Mouse (Mus musculus) left cerebral cortex, postnatal 4 days (tissue): ENCODE measurements at regions not wholly inside any gene's neighbourhood (a gene's known extent, or its start where the extent isn't known, plus 50 kb on each side); places are given as distances from the start of the nearest gene placed in this dataset.
A peak's percentile ranks its signal among the peaks of the same experiment; 100 is the strongest.
"Not testable (repeated sequence)": the region's sequence is repeated elsewhere in the genome, so short reads cannot be mapped to it uniquely, and the experiment has no call there.

ENCODE experiments used
- DNase-seq: peaks from one replicate; pipeline ENCODE4 v3.0.0-alpha.2; 2022
- intact Hi-C: fragments of 180-260 bp; cut with DNase I; formaldehyde crosslinking; loops from one replicate; pipeline ENCODE4 v1.15.1; 2025

DNA sequence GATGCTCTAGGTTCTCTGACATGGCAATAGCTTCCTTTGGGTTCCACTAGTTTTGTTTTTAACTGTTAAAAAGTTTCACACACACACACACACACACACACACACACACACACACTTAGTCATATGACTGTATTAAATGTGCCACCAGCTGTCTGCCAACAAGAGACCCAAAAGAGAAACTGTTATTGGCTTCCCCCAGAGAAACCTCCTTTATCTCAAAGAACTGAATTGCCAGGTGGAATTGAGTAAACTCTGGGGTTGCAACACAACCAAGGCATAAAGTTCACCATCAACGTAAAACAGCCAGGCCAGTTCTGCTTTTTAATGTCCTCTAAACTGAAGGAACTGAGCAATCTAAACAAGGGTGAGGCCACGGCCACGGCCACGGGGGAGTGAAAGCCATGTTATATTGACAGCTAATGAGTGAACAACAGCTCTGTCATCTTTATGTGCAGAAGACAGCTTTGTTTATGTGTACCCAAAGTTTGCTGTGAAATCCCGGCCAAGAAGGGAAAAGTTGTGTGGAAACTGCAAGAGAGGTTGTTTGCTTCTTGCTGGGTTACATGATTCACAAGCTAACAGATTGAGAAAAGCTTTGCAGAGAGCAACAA lies 69.3 kb downstream of the Btg1 start:
- intact Hi-C loops, result no loop called here
- DNase-seq, result no peak

GRCm38 (mm10) chr10:96686659-96687440 lies 70.0 kb downstream of the Btg1 start:
- DNase-seq, result peak; percentile 57
- intact Hi-C loops, result no loop called here

- intact Hi-C loops, result no loop called here
- no peak for DNase-seq
These were observed 70.6 kb downstream of the Btg1 start for GRCm38 (mm10) chr10:96687441-96687772.

DNA sequence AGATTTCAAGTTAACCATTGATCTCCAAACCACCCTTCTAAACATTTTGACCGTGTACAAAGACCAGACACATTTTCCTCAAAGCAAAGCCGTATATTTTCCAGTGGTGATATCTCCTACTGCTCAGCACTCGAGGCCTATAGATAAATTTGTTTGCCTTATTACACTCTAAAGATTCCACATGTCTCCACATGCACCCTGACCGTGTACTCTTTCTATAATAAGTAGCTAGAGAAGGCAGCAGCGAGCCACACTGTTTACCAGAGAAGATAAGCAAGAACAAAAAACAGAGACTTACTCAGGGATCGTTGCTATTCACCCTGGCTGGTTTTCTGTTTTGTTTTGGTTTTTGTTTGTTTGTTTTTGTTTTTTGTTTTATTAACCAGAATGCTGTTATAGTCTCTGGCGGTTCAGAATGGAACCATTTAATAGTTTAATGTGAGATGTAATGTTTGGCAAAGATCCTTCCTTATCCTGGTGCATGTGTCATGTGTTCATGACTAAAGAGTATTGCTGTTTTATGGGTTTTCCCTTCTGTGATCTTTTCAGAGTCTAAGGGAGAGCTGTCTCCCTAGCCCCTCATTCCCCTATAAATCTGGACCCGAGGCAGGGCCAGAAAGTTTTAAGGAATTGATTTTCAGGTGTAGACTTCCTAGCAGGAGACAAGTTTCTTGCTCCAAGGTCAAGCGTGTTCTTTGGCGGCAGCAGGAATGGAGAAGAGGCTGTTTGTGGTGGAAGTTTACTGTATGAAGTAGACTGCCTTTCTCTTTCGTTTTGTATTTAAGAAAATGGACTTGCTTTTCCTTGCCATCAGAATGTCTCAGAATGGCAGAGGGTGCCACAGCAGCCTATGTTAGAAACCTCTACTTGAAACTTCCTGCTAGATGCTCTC lies 73.4 kb downstream of the Btg1 start:
- intact Hi-C loops, result no loop called here
- DNase-seq, result no peak

DNA sequence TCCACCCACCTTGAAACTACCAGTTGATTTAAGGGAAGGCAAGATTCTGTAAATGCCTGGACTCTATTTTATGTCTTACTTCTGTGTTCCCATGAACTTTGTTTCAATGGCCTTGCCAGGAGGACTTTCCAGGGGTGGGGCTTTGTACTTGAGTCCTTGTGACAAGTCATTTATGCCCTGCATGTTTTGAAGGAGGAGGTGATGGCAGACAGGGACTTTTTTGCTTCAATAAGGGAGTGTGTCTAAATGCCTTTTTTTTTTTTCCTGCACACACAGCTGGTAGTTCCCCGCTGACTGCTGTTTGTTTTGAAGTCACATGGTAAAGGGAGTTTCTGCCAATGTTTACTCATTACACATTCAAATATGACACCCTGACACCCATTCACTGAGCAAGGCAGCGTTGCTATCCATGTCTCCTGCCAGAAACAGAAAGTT lies 74.1 kb downstream of the Btg1 start:
- no peak for DNase-seq
- intact Hi-C loops, result no loop called here

DNA sequence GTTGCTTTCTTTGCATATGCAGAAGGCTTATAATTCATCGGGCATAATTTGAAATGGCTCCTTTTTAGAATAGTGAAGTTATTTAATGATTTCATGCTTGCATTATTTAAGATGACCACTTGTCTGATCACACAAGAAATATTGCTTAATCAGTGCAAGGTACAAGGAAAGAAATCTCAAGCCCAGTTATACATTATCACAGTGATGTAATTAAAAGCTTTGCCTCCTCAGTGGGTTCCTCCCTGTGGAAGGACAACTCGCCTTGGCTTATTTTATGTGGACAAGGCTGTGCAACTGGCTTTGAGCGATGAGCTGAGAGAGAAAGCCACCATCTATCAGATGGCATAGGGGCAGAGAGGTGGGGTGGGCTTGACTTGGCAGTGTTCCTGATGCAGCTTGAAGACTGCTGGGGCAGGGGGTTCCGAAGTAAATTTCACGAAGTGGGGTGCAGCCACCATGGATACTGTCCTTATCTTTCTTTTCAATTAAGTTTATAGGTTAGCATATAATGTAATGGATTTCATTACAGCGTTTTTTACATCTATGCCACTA lies 74.6 kb downstream of the Btg1 start:
- DNase-seq, result no peak
- intact Hi-C loops, result no loop called here

- DNase-seq, result no peak
- intact Hi-C loops, result no loop called here
These were observed 76.0 kb downstream of the Btg1 start for GRCm38 (mm10) chr10:96692821-96693220.

GRCm38 (mm10) chr10:96693766-96694165 lies 77.0 kb downstream of the Btg1 start:
- no peak for DNase-seq
- intact Hi-C loops, result no loop called here

- intact Hi-C loops, result no loop called here
- DNase-seq, result no peak
These were observed 79.8 kb downstream of the Btg1 start for GRCm38 (mm10) chr10:96696571-96696970.

DNA sequence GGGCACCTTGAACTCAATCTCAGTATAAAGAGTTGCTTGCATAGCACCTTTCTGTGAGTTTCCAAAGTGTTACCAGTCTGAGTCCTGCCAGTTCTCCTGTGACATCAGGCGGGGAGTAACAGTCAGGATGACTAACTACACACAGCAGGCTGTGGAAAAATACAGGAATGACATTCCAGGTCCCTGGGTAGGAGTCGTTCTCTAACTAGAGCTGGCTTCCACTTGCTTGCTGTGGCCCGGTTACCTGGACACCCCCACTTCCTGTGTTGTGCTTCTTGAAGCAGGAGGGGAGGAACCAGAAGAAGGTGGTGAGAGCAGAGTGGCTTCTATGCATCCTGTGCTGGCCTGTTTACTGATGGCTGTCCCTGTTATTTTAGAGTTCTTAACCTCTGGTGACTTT lies 81.0 kb downstream of the Btg1 start:
- intact Hi-C loops, result no loop called here
- DNase-seq, result no peak

DNA sequence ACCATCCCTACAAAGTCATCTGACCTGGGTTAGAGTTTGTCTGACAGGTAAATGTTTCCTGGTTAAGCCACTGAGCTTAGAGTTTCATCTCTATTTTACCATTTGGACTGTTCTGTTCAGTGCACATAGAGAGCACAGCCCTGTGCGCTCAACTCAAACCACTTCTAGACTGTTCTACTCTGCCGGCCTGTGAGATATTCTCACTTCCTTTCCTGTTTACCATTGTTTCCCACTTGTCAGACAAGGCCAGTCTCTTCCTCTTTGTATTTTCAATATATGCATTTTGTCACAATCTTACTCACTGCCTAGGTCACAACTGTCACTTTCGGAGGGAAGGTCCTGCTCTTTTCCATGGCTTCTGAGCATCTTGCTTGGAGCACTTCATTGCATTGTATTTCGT lies 89.8 kb downstream of the Btg1 start:
- intact Hi-C loops, result no loop called here
- DNase-seq, result no peak

GRCm38 (mm10) chr10:96708471-96708870 lies 91.7 kb downstream of the Btg1 start:
- intact Hi-C loops, result no loop called here
- DNase-seq, result no peak

DNA sequence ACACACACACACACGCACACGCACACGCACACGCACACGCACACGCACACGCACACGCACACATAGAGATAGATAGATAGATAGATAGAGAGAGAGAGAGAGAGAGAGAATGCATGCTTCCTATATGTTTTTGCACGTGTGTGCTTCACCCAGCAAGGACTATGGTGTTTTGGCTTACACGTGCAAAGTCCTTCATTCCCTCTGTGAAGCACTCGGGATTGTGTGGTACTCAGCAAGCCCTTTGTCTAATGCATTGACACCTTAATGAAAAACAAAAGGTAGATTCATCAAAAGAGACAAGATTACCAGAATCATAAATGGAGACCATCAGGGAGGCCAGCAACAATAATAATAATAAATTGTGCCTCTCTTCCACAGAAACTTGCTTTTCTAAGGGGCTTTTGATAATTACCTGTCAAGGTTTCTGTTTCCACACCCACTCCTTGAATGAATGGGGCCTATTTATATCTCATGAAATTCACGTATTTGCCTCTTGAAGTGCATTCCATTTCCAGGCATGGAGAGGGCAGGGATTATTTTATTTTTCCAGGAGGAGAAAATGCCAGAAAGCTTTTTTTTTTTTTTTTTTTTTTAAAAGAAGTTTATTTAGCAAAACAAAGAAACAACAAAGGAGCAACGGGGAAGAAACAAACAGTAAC lies 93.0 kb downstream of the Btg1 start:
- no peak for DNase-seq
- intact Hi-C loops, result no loop called here

GRCm38 (mm10) chr10:96711993-96712392 lies 95.2 kb downstream of the Btg1 start:
- intact Hi-C loops, result no loop called here
- no peak for DNase-seq

DNA sequence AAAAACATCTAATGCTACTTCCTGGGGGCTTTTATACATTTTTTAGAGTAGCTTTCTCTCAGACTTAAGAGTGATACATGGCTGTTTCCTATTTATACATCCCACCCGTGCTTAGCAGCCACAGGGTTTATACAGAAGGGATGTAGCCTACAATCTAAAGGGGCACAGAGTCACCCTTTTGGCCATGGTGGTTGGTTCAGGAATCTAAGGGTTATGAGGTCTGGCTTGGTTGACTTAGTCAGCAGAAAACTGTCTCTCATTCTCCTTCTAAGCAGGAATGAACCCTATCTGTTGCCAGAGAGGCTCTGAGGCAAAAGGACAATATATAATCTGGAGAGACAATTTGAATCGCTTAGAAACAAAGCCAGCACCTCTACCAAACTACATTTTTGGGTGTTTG lies 97.9 kb downstream of the Btg1 start:
- intact Hi-C loops, result no loop called here
- DNase-seq, result no peak

GRCm38 (mm10) chr10:96717281-96717680 lies 100.5 kb downstream of the Btg1 start:
- intact Hi-C loops, result no loop called here
- DNase-seq, result no peak

- DNase-seq, intact Hi-C loops: not testable (repeated sequence)
These were observed 101.9 kb downstream of the Btg1 start for GRCm38 (mm10) chr10:96718706-96719105.

GRCm38 (mm10) chr10:96720281-96720711 lies 103.5 kb downstream of the Btg1 start:
- intact Hi-C loops, result loop anchor here (10.0 kb wide), 2 partner anchors 95 to 595 kb away; no protein-coding TSS in a partner anchor
- DNase-seq, result peak; percentile 67

- intact Hi-C loops, result loop anchor here (10.0 kb wide), 2 partner anchors 96 to 594 kb away; no protein-coding TSS in a partner anchor
- DNase-seq, result no peak
These were observed 104.3 kb downstream of the Btg1 start for GRCm38 (mm10) chr10:96720956-96721688.

DNA sequence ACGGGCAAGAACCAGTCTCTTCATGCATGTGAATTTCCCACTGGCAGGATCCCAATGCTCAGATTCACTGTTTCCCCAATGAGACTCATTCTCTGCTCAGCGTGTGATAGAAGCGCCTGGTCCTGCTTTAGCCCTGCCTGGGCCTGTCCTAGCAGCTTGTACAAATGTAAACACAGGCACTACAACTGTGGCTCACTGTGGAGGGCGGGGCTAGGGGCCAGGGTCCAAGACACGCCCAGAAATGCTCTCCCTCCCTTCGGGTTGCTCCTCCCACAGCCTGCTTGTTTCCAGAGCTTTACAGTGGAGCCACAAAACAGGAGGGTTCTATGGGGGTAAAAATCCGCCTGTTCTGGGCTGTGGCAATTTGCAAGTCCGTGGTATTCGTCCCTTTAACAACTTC lies 105.7 kb downstream of the Btg1 start:
- peak; percentile 80 for DNase-seq
- intact Hi-C loops, result loop anchor here (10.0 kb wide), 2 partner anchors 98 to 592 kb away; no protein-coding TSS in a partner anchor
